Comparison of ENCODE assay signal across 20 mouse cellular contexts in genomic region chr9:58656824-58657223, GRCm38 (mm10).
DNase-seq lines count a peak whose midpoint lies in the region; ATAC-seq and TF ChIP-seq lines count a peak whose summit lies in the region.
"Had no signal": no experiment of that assay in that cellular context is flagged by ENCODE, and none has a peak within 500 bp of the region (broad histone marks: within the 10 kb centered on the region; RNA-seq: fewer than 3 reads in every experiment).

No protein-coding gene starts in this region.

- no peak for ATAC-seq in heart, embryonic 11.5 days (replicated peaks; ENCODE audit: insufficient number of reproducible peaks, low FRiP score, low TSS enrichment)
- no peak for ATAC-seq in liver, embryonic 15.5 days (ENCODE audit: insufficient read depth)
- ATAC-seq: forebrain, postnatal 0 days; intestine, postnatal 0 days; midbrain, embryonic 13.5 days; Patski had no signal

- peaks cover 22% of the 10 kb centered on the region for H3K4me1 ChIP-seq in heart, embryonic 11.5 days (ENCODE audit: control insufficient read depth, insufficient read depth, low read length)
- peaks cover 5% of the 10 kb centered on the region for H3K4me1 ChIP-seq in spleen, adult 2 months (ENCODE audit: control insufficient read depth, insufficient read depth, insufficient read length)
- H3K4me1 ChIP-seq in liver, embryonic 15.5 days (replicated peaks), result peaks cover 80% of the 10 kb centered on the region
- H3K4me1 ChIP-seq: embryonic facial prominence, embryonic 10.5 days; hindbrain, embryonic 10.5 days; midbrain, embryonic 13.5 days; stomach, embryonic 15.5 days had no signal

- no peak for TF ChIP-seq POLR2A in spleen, adult 2 months (IDR thresholded peaks at IDR 0.05; ENCODE audit: low read depth, low read length)

- H3K27me3 ChIP-seq in heart, embryonic 11.5 days (ENCODE audit: control insufficient read depth, insufficient read depth, low read length), result no peaks in the 10 kb centered on the region
- no peaks in the 10 kb centered on the region for H3K27me3 ChIP-seq in spleen, adult 2 months (ENCODE audit: control insufficient read depth, insufficient read depth, low read length)
- H3K27me3 ChIP-seq in liver, embryonic 15.5 days, result no peaks in the 10 kb centered on the region
- H3K27me3 ChIP-seq: midbrain, embryonic 13.5 days; Patski; stomach, embryonic 15.5 days had no signal

- no peak for DNase-seq in heart, postnatal 4 days
- no peak for DNase-seq in spleen, adult 2 months (ENCODE audit: low read depth in 1 of 2, low spot score in 2 of 2)
- no peak for DNase-seq in spleen, postnatal 4 days (ENCODE audit: low spot score in 2 of 2)
- no peak for DNase-seq in right cerebral cortex, adult 2 months (ENCODE audit: low spot score in 2 of 2)
- DNase-seq in gastrocnemius, adult 8-10 months (ENCODE audit: low spot score in 2 of 2), result no peak
- DNase-seq: cerebellum, adult 11 months; cerebellum, adult 9-11 months; gastrocnemius, postnatal 25 days; heart, adult 2 months; lung, adult 18-20 months had no signal

- H3K4me2 ChIP-seq in heart, embryonic 11.5 days, result peak overlapping the region; percentile 41
- peak overlapping the region; percentile 63 for H3K4me2 ChIP-seq in liver, embryonic 15.5 days
- H3K4me2 ChIP-seq: midbrain, embryonic 13.5 days; stomach, embryonic 15.5 days had no signal

- peaks cover 2% of the 10 kb centered on the region; the same call in 1 of the 2 replicates for H3K36me3 ChIP-seq in heart, embryonic 11.5 days (ENCODE audit: control insufficient read depth, insufficient read depth, low read length)
- peaks cover 8% of the 10 kb centered on the region for H3K36me3 ChIP-seq in spleen, adult 2 months (ENCODE audit: control insufficient read depth, insufficient read depth, low read length)
- H3K36me3 ChIP-seq in liver, embryonic 15.5 days (replicated peaks), result peaks cover 68% of the 10 kb centered on the region

- H3K9me3 ChIP-seq in heart, embryonic 11.5 days (replicated peaks; ENCODE audit: control insufficient read depth, low read length), result no peaks in the 10 kb centered on the region
- H3K9me3 ChIP-seq in liver, embryonic 15.5 days (replicated peaks), result no peaks in the 10 kb centered on the region
- H3K9me3 ChIP-seq: embryonic facial prominence, embryonic 10.5 days; hindbrain, embryonic 10.5 days; midbrain, embryonic 13.5 days; stomach, embryonic 15.5 days had no signal

- H3K4me3 ChIP-seq in heart, embryonic 11.5 days (ENCODE audit: low read depth, low read length), result no peak overlapping the region
- no peak overlapping the region for H3K4me3 ChIP-seq in spleen, adult 2 months (ENCODE audit: extremely low read depth, insufficient read depth, insufficient read length)
- peak overlapping the region; percentile 45 for H3K4me3 ChIP-seq in liver, embryonic 15.5 days (replicated peaks)
- H3K4me3 ChIP-seq: embryonic facial prominence, embryonic 10.5 days; heart, adult 2 months; hindbrain, embryonic 10.5 days; layer of hippocampus, adult 2 months; midbrain, embryonic 13.5 days; stomach, embryonic 15.5 days had no signal

- 0 out of 2 replicates have a peak overlapping the region, but pooled peaks have one; percentile 34 for H3K9ac ChIP-seq in heart, embryonic 11.5 days (ENCODE audit: low read depth, low read length)
- peak overlapping the region; percentile 62 for H3K9ac ChIP-seq in liver, embryonic 15.5 days
- H3K9ac ChIP-seq: forebrain, postnatal 0 days; midbrain, embryonic 13.5 days; stomach, embryonic 15.5 days had no signal

- 82% methylated on average over 2 of the region's 2 CpGs for WGBS in heart, embryonic 11.5 days (ENCODE audit: insufficient replicate concordance)
- 94% methylated on average over 2 of the region's 2 CpGs for WGBS in spleen, adult 2 months
- 78% methylated on average over 2 of the region's 2 CpGs for WGBS in liver, embryonic 15.5 days (ENCODE audit: insufficient replicate concordance)

- TF ChIP-seq CTCF in spleen, adult 2 months (IDR thresholded peaks at IDR 0.05; ENCODE audit: extremely low read depth, insufficient read depth, insufficient read length, insufficient replicate concordance), result no peak

- peak overlapping the region; percentile 80 for H3K27ac ChIP-seq in heart, embryonic 11.5 days (ENCODE audit: low read depth, low read length)
- H3K27ac ChIP-seq in spleen, adult 2 months (ENCODE audit: insufficient read depth, low read length), result peak overlapping the region; percentile 38
- peak overlapping the region; percentile 99 for H3K27ac ChIP-seq in liver, embryonic 15.5 days (replicated peaks)
- H3K27ac ChIP-seq: embryonic facial prominence, embryonic 10.5 days; heart, adult 2 months; hindbrain, embryonic 10.5 days; layer of hippocampus, adult 2 months; midbrain, embryonic 13.5 days; stomach, embryonic 15.5 days had no signal

Comparison
In these comparisons a context has a peak if more than half of its experiments do, and no peak if none do; other contexts are left out.
1. H3K27ac ChIP-seq: peak in every context shown above with its lines; median percentile 99 in liver, embryonic 15.5 days; 80 in heart, embryonic 11.5 days; 38 in spleen, adult 2 months.